Mouse (Mus musculus) hindbrain, embryonic 14.5 days (tissue): ENCODE measurements at regions not wholly inside any gene's neighbourhood (a gene's known extent, or its start where the extent isn't known, plus 50 kb on each side); places are given as distances from the start of the nearest gene placed in this dataset.

ENCODE experiments used
- ATAC-seq: fragments of 200-750 bp; cut with Nextera tagmentation; 2 replicates; pipeline ENCODE4 v1.8.0; 2017; ENCODE audit warnings: moderate number of reproducible peaks, mild to moderate bottlenecking, moderate TSS enrichment, moderate library complexity; ENCODE audit not compliant: low FRiP score
- DNase-seq: peaks from one replicate; pipeline ENCODE4 v3.0.0-alpha.2; 2015; ENCODE audit warnings: low spot score
- H3K27ac ChIP-seq: fragments of 300-500 bp; sonication (generic); 2 replicates; pipeline ENCODE4 v1.5.1; 2014; ENCODE audit warnings: mild to moderate bottlenecking, moderate library complexity
- H3K27me3 ChIP-seq: fragments of 300-500 bp; sonication (generic); 2 replicates; pipeline ENCODE4 v1.6.1; 2014; ENCODE audit warnings: mild to moderate bottlenecking, low read length, mixed read lengths; ENCODE audit not compliant: control insufficient read depth, insufficient read depth
- H3K36me3 ChIP-seq: fragments of 300-500 bp; sonication (generic); replicated peaks from 2 replicates; pipeline ENCODE4 v1.6.1; 2014; ENCODE audit not compliant: control insufficient read depth, insufficient read depth
- H3K4me1 ChIP-seq: fragments of 300-500 bp; sonication (generic); replicated peaks from 2 replicates; pipeline ENCODE4 v1.6.1; 2014; ENCODE audit warnings: antibody characterized with exemption, low read length, mixed read lengths; ENCODE audit not compliant: control insufficient read depth, insufficient read depth
- H3K4me2 ChIP-seq: fragments of 300-500 bp; sonication (generic); replicated peaks from 2 replicates; pipeline ENCODE4 v1.6.1; 2014; ENCODE audit warnings: mild to moderate bottlenecking, moderate library complexity
- H3K4me3 ChIP-seq: fragments of 300-500 bp; sonication (generic); replicated peaks from 2 replicates; pipeline ENCODE4 v1.5.1; 2014; ENCODE audit warnings: mild to moderate bottlenecking, low read length
- H3K9ac ChIP-seq: fragments of 300-500 bp; sonication (generic); 2 replicates; pipeline ENCODE4 v1.6.1; 2014
- H3K9me3 ChIP-seq: fragments of 300-500 bp; sonication (generic); 2 replicates; pipeline ENCODE4 v1.6.1; 2016; ENCODE audit warnings: low read length; ENCODE audit not compliant: control insufficient read depth
- WGBS: fragments of 180-500 bp; shearing (Covaris S2); extraction: QIAGEN DNeasy Blood & Tissue Kit; methylation state at CpG from one replicate; pipeline ENCODE4 v1.1.7; 2014; 5-methylcytosine and 5-hydroxymethylcytosine counted together

GRCm38 (mm10) chr8:112427721-112428389 lies 142.0 kb upstream of the Cntnap4 start:
- H3K4me3 ChIP-seq = peak overlapping the region; percentile 4; the same call in 1 of the 2 replicates
- H3K36me3 ChIP-seq = no peaks in the 10 kb centered on the region
- H3K9ac ChIP-seq = no peak overlapping the region
- H3K4me1 ChIP-seq = 0 out of 2 replicates have a peak, but pooled peaks cover 7% of the 10 kb centered on the region
- no peak overlapping the region for H3K27ac ChIP-seq
- WGBS = 31% methylated on average over 19 of the region's 19 CpGs
- peak overlapping the region; percentile 43 for H3K4me2 ChIP-seq
- DNase-seq = no peak
- H3K27me3 ChIP-seq = no peaks in the 10 kb centered on the region
- ATAC-seq = no peak
- peaks cover 9% of the 10 kb centered on the region; the same call in 1 of the 2 replicates for H3K9me3 ChIP-seq

- WGBS = 90% methylated on average over 5 of the region's 5 CpGs
Measured at GRCm38 (mm10) chr8:112411968-112412367, 157.9 kb upstream of the Cntnap4 start.

GRCm38 (mm10) chr8:112411213-112411612 lies 158.6 kb upstream of the Cntnap4 start:
- DNase-seq (no peak), ATAC-seq (no peak)
- H3K4me2 ChIP-seq = no peak overlapping the region
- no peak overlapping the region for H3K9ac ChIP-seq
- WGBS = 22% methylated on average over 6 of the region's 6 CpGs
- no peaks in the 10 kb centered on the region for H3K27me3 ChIP-seq
- no peaks in the 10 kb centered on the region for H3K36me3 ChIP-seq
- no peaks in the 10 kb centered on the region for H3K9me3 ChIP-seq
- no peak overlapping the region for H3K27ac ChIP-seq
- no peaks in the 10 kb centered on the region for H3K4me1 ChIP-seq
- H3K4me3 ChIP-seq = no peak overlapping the region

More at GRCm38 (mm10) chr8:112411968-112412367, 157.9 kb upstream of the Cntnap4 start:
- no peak for ATAC-seq
- DNase-seq = no peak
- no peak overlapping the region for H3K4me2 ChIP-seq
- H3K9ac ChIP-seq = no peak overlapping the region
- H3K4me1 ChIP-seq = no peaks in the 10 kb centered on the region
- no peak overlapping the region for H3K4me3 ChIP-seq
- no peaks in the 10 kb centered on the region for H3K9me3 ChIP-seq
- no peaks in the 10 kb centered on the region for H3K36me3 ChIP-seq
- no peaks in the 10 kb centered on the region for H3K27me3 ChIP-seq
- no peak overlapping the region for H3K27ac ChIP-seq

- Histone ChIP-seq H3K9ac (no peak overlapping the region), H3K27me3 (no peaks in the 10 kb centered on the region), H3K36me3 (no peaks in the 10 kb centered on the region), H3K27ac (no peak overlapping the region), H3K4me1 (no peaks in the 10 kb centered on the region), H3K4me2 (no peak overlapping the region), H3K9me3 (no peaks in the 10 kb centered on the region), H3K4me3 (no peak overlapping the region)
- no peak for DNase-seq
- 75% methylated on average over 9 of the region's 9 CpGs for WGBS
- no peak for ATAC-seq
Measured at GRCm38 (mm10) chr8:112408211-112408735, 161.6 kb upstream of the Cntnap4 start.

GRCm38 (mm10) chr8:112404087-112404486 lies 165.8 kb upstream of the Cntnap4 start:
- H3K4me2 ChIP-seq = no peak overlapping the region
- no peak for ATAC-seq
- no peaks in the 10 kb centered on the region for H3K36me3 ChIP-seq
- no peak for DNase-seq
- H3K9me3 ChIP-seq = no peaks in the 10 kb centered on the region
- no peak overlapping the region for H3K4me3 ChIP-seq
- H3K9ac ChIP-seq = no peak overlapping the region
- H3K27me3 ChIP-seq = no peaks in the 10 kb centered on the region
- WGBS = 14% methylated on average over 2 of the region's 2 CpGs
- no peak overlapping the region for H3K27ac ChIP-seq
- no peaks in the 10 kb centered on the region for H3K4me1 ChIP-seq

GRCm38 (mm10) chr8:112397438-112397837 lies 172.4 kb upstream of the Cntnap4 start:
- Histone ChIP-seq H3K4me3 (no peak overlapping the region), H3K4me1 (no peaks in the 10 kb centered on the region), H3K27ac (no peak overlapping the region), H3K27me3 (no peaks in the 10 kb centered on the region), H3K9me3 (no peaks in the 10 kb centered on the region), H3K9ac (no peak overlapping the region), H3K36me3 (no peaks in the 10 kb centered on the region), H3K4me2 (no peak overlapping the region)
- no peak for DNase-seq
- no peak for ATAC-seq
- 22% methylated on average over 2 of the region's 2 CpGs for WGBS

GRCm38 (mm10) chr8:112390108-112390507 lies 179.7 kb upstream of the Cntnap4 start:
- DNase-seq = no peak
- H3K36me3 ChIP-seq = no peaks in the 10 kb centered on the region
- ATAC-seq = no peak
- no peak overlapping the region for H3K27ac ChIP-seq
- H3K4me3 ChIP-seq = no peak overlapping the region
- 86% methylated on average over 4 of the region's 4 CpGs for WGBS
- H3K9me3 ChIP-seq = 0 out of 2 replicates have a peak, but pooled peaks cover 6% of the 10 kb centered on the region
- H3K4me1 ChIP-seq = no peaks in the 10 kb centered on the region
- no peak overlapping the region for H3K4me2 ChIP-seq
- no peaks in the 10 kb centered on the region for H3K27me3 ChIP-seq
- no peak overlapping the region for H3K9ac ChIP-seq

GRCm38 (mm10) chr8:112348323-112348722 lies 221.5 kb upstream of the Cntnap4 start:
- no peaks in the 10 kb centered on the region for H3K27me3 ChIP-seq
- no peak overlapping the region for H3K9ac ChIP-seq
- no peak overlapping the region for H3K4me2 ChIP-seq
- no peaks in the 10 kb centered on the region for H3K9me3 ChIP-seq
- no peaks in the 10 kb centered on the region for H3K4me1 ChIP-seq
- H3K36me3 ChIP-seq = no peaks in the 10 kb centered on the region
- H3K4me3 ChIP-seq = no peak overlapping the region
- DNase-seq = peak; percentile 69
- WGBS = 31% methylated on average over 5 of the region's 5 CpGs
- H3K27ac ChIP-seq = no peak overlapping the region
- no peak for ATAC-seq

GRCm38 (mm10) chr8:112333171-112333570 lies 236.7 kb upstream of the Cntnap4 start:
- WGBS = 35% methylated on average over 11 of the region's 11 CpGs
- DNase-seq = no peak

More at GRCm38 (mm10) chr8:112333171-112333570, 236.7 kb upstream of the Cntnap4 start:
- no peaks in the 10 kb centered on the region for H3K27me3 ChIP-seq
- no peaks in the 10 kb centered on the region for H3K36me3 ChIP-seq
- no peak overlapping the region for H3K4me2 ChIP-seq
- H3K4me1 ChIP-seq = 0 out of 2 replicates have a peak, but pooled peaks cover 3% of the 10 kb centered on the region
- no peak overlapping the region for H3K9ac ChIP-seq
- H3K27ac ChIP-seq = no peak overlapping the region
- ATAC-seq = no peak
- H3K4me3 ChIP-seq = no peak overlapping the region
- no peaks in the 10 kb centered on the region for H3K9me3 ChIP-seq
